Mouse (Mus musculus): ENCODE data around the gene Bcorl1. TPM values are rescaled to one million over a fixed set of nuclear protein-coding genes. Genes with fewer than 3 reads are reported as not detected.

Bcorl1 gene
- polyA plus RNA-seq (2014; fragmentation: Nextera tagmentation; extraction: Ambion mirVana): 7.6 and 7.7 TPM in 2 replicates

GRCm38 (mm10) chrX:48341141-48341540, at the start of gene Bcorl1:
TSS of gene Bcorl1 (plus strand) at chrX:48341358.
- Histone ChIP-seq H3K4me3 (ENCODE audit: low read depth, low read length) (peak within 1 kb of the TSS; percentile 49), H3K36me3 (ENCODE audit: control insufficient read depth, insufficient read depth, low read length) (no peaks in the 10 kb centered on the region), H3K4me2 (ENCODE audit: low read length) (peak within 1 kb of the TSS; percentile 54), H3K27me3 (replicated peaks; ENCODE audit: control insufficient read depth, insufficient read depth, low read length) (no peaks in the 10 kb centered on the region), H3K27ac (ENCODE audit: low read depth) (peak within 1 kb of the TSS; percentile 64; the same call in 1 of the 2 replicates), H3K9ac (ENCODE audit: low read length) (peak within 1 kb of the TSS; percentile 58), H3K4me1 (replicated peaks; ENCODE audit: control insufficient read depth, insufficient read depth, low read length) (no peaks in the 10 kb centered on the region), H3K9me3 (ENCODE audit: control insufficient read depth, low read length) (no peaks in the 10 kb centered on the region)
- WGBS: 21% methylated on average over 12 of the region's 33 CpGs
- ATAC-seq (replicated peaks; ENCODE audit: low FRiP score, low TSS enrichment, low read depth) (peak; percentile 50), DNase-seq (ENCODE audit: low spot score) (peak; percentile 67)

- Histone ChIP-seq H3K9me3 (ENCODE audit: control insufficient read depth, low read length) (no peaks in the 10 kb centered on the region), H3K4me3 (ENCODE audit: low read depth, low read length) (no peak overlapping the region), H3K4me2 (ENCODE audit: low read length) (no peak overlapping the region), H3K9ac (ENCODE audit: low read length) (no peak overlapping the region), H3K36me3 (ENCODE audit: control insufficient read depth, insufficient read depth, low read length) (no peaks in the 10 kb centered on the region), H3K4me1 (replicated peaks; ENCODE audit: control insufficient read depth, insufficient read depth, low read length) (no peaks in the 10 kb centered on the region), H3K27ac (ENCODE audit: low read depth) (no peak overlapping the region), H3K27me3 (replicated peaks; ENCODE audit: control insufficient read depth, insufficient read depth, low read length) (no peaks in the 10 kb centered on the region; the same call in 1 of the 2 replicates)
- ATAC-seq (replicated peaks; ENCODE audit: low FRiP score, low TSS enrichment, low read depth): no peak
- whole genome bisulfite sequencing: 32% methylated on average over 3 of the region's 3 CpGs
- no peak for DNase-seq (ENCODE audit: low spot score)
Observed at GRCm38 (mm10) chrX:48291413-48291812, 49.7 kb upstream of the Bcorl1 start.

- Histone ChIP-seq H3K27ac (ENCODE audit: low read depth) (no peak overlapping the region), H3K4me2 (ENCODE audit: low read length) (no peak overlapping the region), H3K4me3 (ENCODE audit: low read depth, low read length) (no peak overlapping the region), H3K9me3 (ENCODE audit: control insufficient read depth, low read length) (no peaks in the 10 kb centered on the region), H3K27me3 (replicated peaks; ENCODE audit: control insufficient read depth, insufficient read depth, low read length) (no peaks in the 10 kb centered on the region), H3K9ac (ENCODE audit: low read length) (no peak overlapping the region), H3K4me1 (replicated peaks; ENCODE audit: control insufficient read depth, insufficient read depth, low read length) (no peaks in the 10 kb centered on the region), H3K36me3 (ENCODE audit: control insufficient read depth, insufficient read depth, low read length) (no peaks in the 10 kb centered on the region)
- ATAC-seq (replicated peaks; ENCODE audit: low FRiP score, low TSS enrichment, low read depth): no peak
- 82% methylated on average over 4 of the region's 4 CpGs for WGBS
- DNase-seq (ENCODE audit: low spot score): no peak
Observed at GRCm38 (mm10) chrX:48305356-48305755, 35.8 kb upstream of the Bcorl1 start.

- ATAC-seq (replicated peaks; ENCODE audit: low FRiP score, low TSS enrichment, low read depth) (no peak), DNase-seq (ENCODE audit: low spot score) (no peak)
- no peaks in the 10 kb centered on the region for H3K4me1 ChIP-seq (replicated peaks; ENCODE audit: control insufficient read depth, insufficient read depth, low read length)
- no peak overlapping the region for H3K27ac ChIP-seq (ENCODE audit: low read depth)
- peak overlapping the region; percentile 44 for H3K4me2 ChIP-seq (ENCODE audit: low read length)
- H3K9ac ChIP-seq (ENCODE audit: low read length): 0 out of 2 replicates have a peak overlapping the region, but pooled peaks have one; percentile 14
- WGBS: 17% methylated on average over 26 of the region's 26 CpGs
- H3K36me3 ChIP-seq (ENCODE audit: control insufficient read depth, insufficient read depth, low read length): no peaks in the 10 kb centered on the region
- peak overlapping the region; percentile 14; the same call in 1 of the 2 replicates for H3K4me3 ChIP-seq (ENCODE audit: low read depth, low read length)
- H3K9me3 ChIP-seq (ENCODE audit: control insufficient read depth, low read length): no peaks in the 10 kb centered on the region
- H3K27me3 ChIP-seq (replicated peaks; ENCODE audit: control insufficient read depth, insufficient read depth, low read length): no peaks in the 10 kb centered on the region
Observed at GRCm38 (mm10) chrX:48310706-48311517, 30.2 kb upstream of the Bcorl1 start.

GRCm38 (mm10) chrX:48311727-48312126, 29.4 kb upstream of the Bcorl1 start:
- Histone ChIP-seq H3K27ac (ENCODE audit: low read depth) (no peak overlapping the region), H3K4me1 (replicated peaks; ENCODE audit: control insufficient read depth, insufficient read depth, low read length) (no peaks in the 10 kb centered on the region), H3K4me2 (ENCODE audit: low read length) (no peak overlapping the region), H3K9me3 (ENCODE audit: control insufficient read depth, low read length) (no peaks in the 10 kb centered on the region), H3K4me3 (ENCODE audit: low read depth, low read length) (no peak overlapping the region), H3K36me3 (ENCODE audit: control insufficient read depth, insufficient read depth, low read length) (no peaks in the 10 kb centered on the region), H3K9ac (ENCODE audit: low read length) (no peak overlapping the region), H3K27me3 (replicated peaks; ENCODE audit: control insufficient read depth, insufficient read depth, low read length) (no peaks in the 10 kb centered on the region)
- ATAC-seq (replicated peaks; ENCODE audit: low FRiP score, low TSS enrichment, low read depth) (no peak), DNase-seq (ENCODE audit: low spot score) (no peak)
- 80% methylated on average over 5 of the region's 5 CpGs for WGBS

- no peaks in the 10 kb centered on the region for H3K36me3 ChIP-seq (ENCODE audit: control insufficient read depth, insufficient read depth, low read length)
- H3K9ac ChIP-seq (ENCODE audit: low read length): peak overlapping the region; percentile 20; the same call in 1 of the 2 replicates
- H3K4me2 ChIP-seq (ENCODE audit: low read length): peak overlapping the region; percentile 52
- H3K4me3 ChIP-seq (ENCODE audit: low read depth, low read length): peak overlapping the region; percentile 27
- DNase-seq (ENCODE audit: low spot score): peak; percentile 86
- H3K27ac ChIP-seq (ENCODE audit: low read depth): no peak overlapping the region
- H3K27me3 ChIP-seq (replicated peaks; ENCODE audit: control insufficient read depth, insufficient read depth, low read length): no peaks in the 10 kb centered on the region
- peak; percentile 87 for ATAC-seq (replicated peaks; ENCODE audit: low FRiP score, low TSS enrichment, low read depth)
- WGBS: 12% methylated on average over 29 of the region's 33 CpGs
- H3K4me1 ChIP-seq (replicated peaks; ENCODE audit: control insufficient read depth, insufficient read depth, low read length): no peaks in the 10 kb centered on the region
- no peaks in the 10 kb centered on the region for H3K9me3 ChIP-seq (ENCODE audit: control insufficient read depth, low read length)
Observed at GRCm38 (mm10) chrX:48314530-48315079, 26.6 kb upstream of the Bcorl1 start.

- no peak for DNase-seq (ENCODE audit: low spot score)
- H3K36me3 ChIP-seq (ENCODE audit: control insufficient read depth, insufficient read depth, low read length): no peaks in the 10 kb centered on the region
- 55% methylated on average over 3 of the region's 3 CpGs for WGBS
- no peak for ATAC-seq (replicated peaks; ENCODE audit: low FRiP score, low TSS enrichment, low read depth)
- no peak overlapping the region for H3K4me3 ChIP-seq (ENCODE audit: low read depth, low read length)
- no peak overlapping the region for H3K4me2 ChIP-seq (ENCODE audit: low read length)
- H3K4me1 ChIP-seq (replicated peaks; ENCODE audit: control insufficient read depth, insufficient read depth, low read length): no peaks in the 10 kb centered on the region
- no peak overlapping the region for H3K27ac ChIP-seq (ENCODE audit: low read depth)
- 0 out of 2 replicates have a peak, but pooled peaks cover 2% of the 10 kb centered on the region for H3K27me3 ChIP-seq (replicated peaks; ENCODE audit: control insufficient read depth, insufficient read depth, low read length)
- H3K9me3 ChIP-seq (ENCODE audit: control insufficient read depth, low read length): no peaks in the 10 kb centered on the region
- H3K9ac ChIP-seq (ENCODE audit: low read length): no peak overlapping the region
Observed at GRCm38 (mm10) chrX:48317444-48317843, 23.7 kb upstream of the Bcorl1 start.

GRCm38 (mm10) chrX:48318194-48318593, 23.0 kb upstream of the Bcorl1 start:
- no peak overlapping the region for H3K4me3 ChIP-seq (ENCODE audit: low read depth, low read length)
- H3K9ac ChIP-seq (ENCODE audit: low read length): no peak overlapping the region
- H3K9me3 ChIP-seq (ENCODE audit: control insufficient read depth, low read length): no peaks in the 10 kb centered on the region
- H3K4me2 ChIP-seq (ENCODE audit: low read length): no peak overlapping the region
- DNase-seq (ENCODE audit: low spot score): no peak
- WGBS: 30% methylated on average over 9 of the region's 9 CpGs
- H3K4me1 ChIP-seq (replicated peaks; ENCODE audit: control insufficient read depth, insufficient read depth, low read length): no peaks in the 10 kb centered on the region
- no peak for ATAC-seq (replicated peaks; ENCODE audit: low FRiP score, low TSS enrichment, low read depth)
- no peaks in the 10 kb centered on the region for H3K36me3 ChIP-seq (ENCODE audit: control insufficient read depth, insufficient read depth, low read length)
- no peak overlapping the region for H3K27ac ChIP-seq (ENCODE audit: low read depth)
- H3K27me3 ChIP-seq (replicated peaks; ENCODE audit: control insufficient read depth, insufficient read depth, low read length): 0 out of 2 replicates have a peak, but pooled peaks cover 2% of the 10 kb centered on the region

Measured in intestine, embryonic 14.5 days (tissue).